Mouse (Mus musculus) adrenal gland, adult (tissue): ENCODE results near the gene Igfbp5.

Experiments used
- DNase-seq, 2 experiments: peaks; one replicate each; pipeline ENCODE4 v3.0.0; 2022 to 2023; ENCODE audit warnings: low spot score in 1 of 2; ENCODE audit not compliant: inconsistent age in 2 of 2

The Igfbp5 gene

GRCm38 (mm10) chr1:72874287-72875211 is at the start of gene Igfbp5:
TSS of gene Igfbp5 (minus strand) at chr1:72874884.
- peak; percentile 70 to 86 for DNase-seq

GRCm38 (mm10) chr1:72914815-72915214 is 40.1 kb upstream of the Igfbp5 start:
- no peak for DNase-seq

GRCm38 (mm10) chr1:72913073-72913472 is 38.4 kb upstream of the Igfbp5 start:
- peak; percentile 52 to 78 for DNase-seq

- no peak for DNase-seq
Measured at GRCm38 (mm10) chr1:72895821-72896220, 21.1 kb upstream of the Igfbp5 start.

GRCm38 (mm10) chr1:72887910-72888309 is 13.2 kb upstream of the Igfbp5 start:
- DNase-seq, result no peak

GRCm38 (mm10) chr1:72885819-72886169 is 11.1 kb upstream of the Igfbp5 start:
- peak in 1 of 2 experiments; percentile 5 for DNase-seq

GRCm38 (mm10) chr1:72885111-72885818 is 10.6 kb upstream of the Igfbp5 start:
- no peak for DNase-seq

- DNase-seq, result no peak
Measured at GRCm38 (mm10) chr1:72879319-72879634, 4.6 kb upstream of the Igfbp5 start.

- no peak for DNase-seq
Measured at GRCm38 (mm10) chr1:72878473-72879318, 4.0 kb upstream of the Igfbp5 start.

GRCm38 (mm10) chr1:72877892-72878291 is 3.2 kb upstream of the Igfbp5 start:
- DNase-seq, result peak in 1 of 2 experiments; percentile 78

- peak in 1 of 2 experiments; percentile 54 for DNase-seq
Measured at GRCm38 (mm10) chr1:72876111-72876510, 1.4 kb upstream of the Igfbp5 start.

GRCm38 (mm10) chr1:72875708-72876107 is 1.0 kb upstream of the Igfbp5 start:
- no peak for DNase-seq

- peak; percentile 37 to 77 for DNase-seq
Measured at GRCm38 (mm10) chr1:72873511-72874286, 985 bp downstream of the Igfbp5 start.

GRCm38 (mm10) chr1:72873078-72873477 is 1.6 kb downstream of the Igfbp5 start:
- DNase-seq, result no peak

- DNase-seq, result peak; percentile 48 to 81
Measured at GRCm38 (mm10) chr1:72872521-72872920, 2.2 kb downstream of the Igfbp5 start.

GRCm38 (mm10) chr1:72871697-72872411 is 2.8 kb downstream of the Igfbp5 start:
- peak in 1 of 2 experiments; percentile 75 for DNase-seq

- DNase-seq, result no peak
Measured at GRCm38 (mm10) chr1:72871337-72871696, 3.4 kb downstream of the Igfbp5 start.

GRCm38 (mm10) chr1:72870615-72871336 is 3.9 kb downstream of the Igfbp5 start:
- DNase-seq, result peak; percentile 85 to 92
